Mouse (Mus musculus) mouse trophoblast stem cell (cell line): ENCODE data around the gene Mettl1.

Experiments
- in situ Hi-C, 2 experiments: fragments of 300-500 bp; cut with MseI, MboI; formaldehyde crosslinking; loops; 2 replicates in 1 of 2; 3 replicates in 1 of 2; pipeline ENCODE4 v1.15.1; 2025

Gene Mettl1

DNA sequence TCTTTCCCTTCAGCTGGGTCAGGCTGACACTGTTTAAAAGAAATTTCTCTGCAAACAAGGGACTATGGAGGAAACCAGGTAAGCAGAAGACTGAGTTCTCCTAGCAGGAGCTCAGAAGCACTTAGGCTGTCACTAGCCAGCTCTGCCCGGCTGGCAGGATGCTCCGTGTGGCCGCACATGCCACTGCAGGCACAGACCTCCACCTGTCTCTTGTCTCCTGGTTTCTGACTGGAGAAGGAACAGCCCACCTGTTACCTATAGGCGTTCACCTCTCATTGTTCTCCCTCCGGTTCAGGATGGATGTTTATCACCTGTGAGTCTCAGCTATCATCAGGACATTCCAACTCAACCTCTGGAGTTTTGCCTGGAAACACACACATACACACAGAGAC is 42.7 kb downstream of the Mettl1 start:
- in situ Hi-C loops: no loop called here

DNA sequence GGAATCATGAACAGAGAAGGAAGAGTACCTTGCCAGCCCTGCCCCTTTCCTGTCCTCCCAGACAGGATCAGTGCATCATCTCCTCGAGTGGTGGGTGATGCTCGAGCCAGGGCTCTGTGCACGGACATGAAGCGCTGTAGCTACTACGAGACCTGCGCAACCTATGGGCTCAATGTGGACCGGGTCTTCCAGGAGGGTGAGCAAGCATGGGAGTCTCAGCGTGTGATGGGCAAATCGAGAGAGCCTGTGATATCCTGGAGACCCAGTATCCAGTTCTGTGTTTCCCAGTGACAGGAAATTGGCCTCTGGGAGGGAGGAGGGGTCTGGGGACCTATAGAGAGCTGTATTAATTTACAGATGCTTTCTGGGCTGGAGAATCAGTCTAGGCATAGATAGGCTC is 43.8 kb downstream of the Mettl1 start:
- in situ Hi-C loops: no loop called here

DNA sequence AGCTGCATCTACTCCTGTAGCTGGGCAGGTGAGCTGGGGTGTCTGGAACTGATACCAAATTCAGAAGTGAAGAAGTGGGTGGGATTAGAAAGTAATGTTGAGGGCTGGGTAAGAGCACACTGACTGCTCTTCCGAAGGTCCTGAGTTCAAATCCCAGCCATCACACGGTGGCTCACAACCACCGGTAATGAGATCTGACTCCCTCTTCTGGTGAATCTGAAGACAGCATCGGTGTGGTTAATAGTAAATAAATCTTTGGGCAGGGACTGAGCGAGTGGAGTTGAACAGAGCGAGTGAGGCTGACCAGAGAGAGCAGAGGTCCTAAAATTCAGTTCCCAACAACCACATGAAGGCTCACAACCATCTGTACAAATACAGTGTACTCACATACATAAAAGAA is 44.4 kb downstream of the Mettl1 start:
- in situ Hi-C loops: no loop called here

- in situ Hi-C loops: no loop called here
Observed at GRCm38 (mm10) chr10:127090560-127091411, 49.6 kb downstream of the Mettl1 start.

- in situ Hi-C loops: no loop called here
Observed at GRCm38 (mm10) chr10:127091507-127092396, 50.5 kb downstream of the Mettl1 start.

- in situ Hi-C loops: no loop called here
Observed at GRCm38 (mm10) chr10:127092742-127093141, 51.5 kb downstream of the Mettl1 start.

GRCm38 (mm10) chr10:127094382-127094802 is 53.2 kb downstream of the Mettl1 start:
- in situ Hi-C loops: no loop called here
